Comparison of ENCODE assay signal across 8 mouse cellular contexts in genomic region chr7:27354783-27355182, GRCm38 (mm10). TPM values are rescaled to one million over a fixed set of nuclear protein-coding genes. Genes with fewer than 3 reads are reported as not detected.
A peak's percentile ranks its signal among the peaks of the same experiment; 100 is the strongest.
DNase-seq lines count a peak whose midpoint lies in the region; ATAC-seq and TF ChIP-seq lines count a peak whose summit lies in the region.
"Had no signal": no experiment of that assay in that cellular context is flagged by ENCODE, and none has a peak within 500 bp of the region (broad histone marks: within the 10 kb centered on the region; RNA-seq: fewer than 3 reads in every experiment).

No protein-coding gene starts in this region.

- H3K9ac ChIP-seq in lung, postnatal 0 days (replicated peaks; ENCODE audit: low read depth), result no peak overlapping the region
- peak overlapping the region; percentile 58 for H3K9ac ChIP-seq in forebrain, postnatal 0 days
- 0 out of 2 replicates have a peak overlapping the region, but pooled peaks have one; percentile 7 for H3K9ac ChIP-seq in liver, embryonic 15.5 days

- H3K9me3 ChIP-seq in lung, postnatal 0 days (ENCODE audit: low read length), result no peaks in the 10 kb centered on the region
- H3K9me3 ChIP-seq in forebrain, postnatal 0 days (ENCODE audit: low read length), result no peaks in the 10 kb centered on the region
- H3K9me3 ChIP-seq in liver, embryonic 15.5 days (replicated peaks), result no peaks in the 10 kb centered on the region

- H3K36me3 ChIP-seq in lung, postnatal 0 days (ENCODE audit: insufficient read depth, low read length), result peaks cover 7% of the 10 kb centered on the region; the same call in 1 of the 2 replicates
- H3K36me3 ChIP-seq in forebrain, postnatal 0 days (ENCODE audit: insufficient read depth), result peaks cover 25% of the 10 kb centered on the region
- peaks cover 18% of the 10 kb centered on the region for H3K36me3 ChIP-seq in liver, embryonic 15.5 days (replicated peaks)

- peak overlapping the region; percentile 69; the same call in 1 of the 2 replicates for H3K4me3 ChIP-seq in lung, postnatal 0 days (ENCODE audit: low read depth, low read length)
- peak overlapping the region; percentile 77 for H3K4me3 ChIP-seq in forebrain, postnatal 0 days (ENCODE audit: low read depth, low read length)
- H3K4me3 ChIP-seq in liver, embryonic 15.5 days (replicated peaks), result peak overlapping the region; percentile 83

- WGBS in lung, postnatal 0 days, result 53% methylated on average over 4 of the region's 4 CpGs
- WGBS in forebrain, postnatal 0 days, result 49% methylated on average over 4 of the region's 4 CpGs
- 18% methylated on average over 4 of the region's 4 CpGs for WGBS in liver, embryonic 15.5 days (ENCODE audit: insufficient replicate concordance)

- no peak overlapping the region for H3K27ac ChIP-seq in lung, postnatal 0 days (ENCODE audit: low read length)
- no peak overlapping the region for H3K27ac ChIP-seq in forebrain, postnatal 0 days (ENCODE audit: low read depth, low read length)
- H3K27ac ChIP-seq in liver, embryonic 15.5 days (replicated peaks), result peak overlapping the region; percentile 80

- no peak for TF ChIP-seq EP300 in lung, postnatal 0 days (IDR thresholded peaks at IDR 0.05)

- H3K4me2 ChIP-seq in lung, postnatal 0 days (replicated peaks; ENCODE audit: low read depth, low read length), result peak overlapping the region; percentile 70
- H3K4me2 ChIP-seq in forebrain, postnatal 0 days (ENCODE audit: low read depth), result peak overlapping the region; percentile 69
- H3K4me2 ChIP-seq in liver, embryonic 15.5 days, result peak overlapping the region; percentile 90

- peaks cover 13% of the 10 kb centered on the region; the same call in 1 of the 2 replicates for H3K4me1 ChIP-seq in lung, postnatal 0 days (ENCODE audit: insufficient read depth, low read depth, low read length)
- H3K4me1 ChIP-seq in forebrain, postnatal 0 days (ENCODE audit: insufficient read depth), result 0 out of 2 replicates have a peak, but pooled peaks cover 7% of the 10 kb centered on the region
- peaks cover 44% of the 10 kb centered on the region for H3K4me1 ChIP-seq in liver, embryonic 15.5 days (replicated peaks)

- ATAC-seq in lung, postnatal 0 days, result no peak
- no peak for ATAC-seq in forebrain, postnatal 0 days
- peak; percentile 53 for ATAC-seq in liver, embryonic 15.5 days (ENCODE audit: insufficient read depth)

- TF ChIP-seq CTCF in lung, postnatal 0 days (IDR thresholded peaks at IDR 0.05), result no peak
- TF ChIP-seq CTCF in forebrain, postnatal 0 days (IDR thresholded peaks at IDR 0.05; ENCODE audit: low read depth), result no peak

- no peaks in the 10 kb centered on the region for H3K27me3 ChIP-seq in lung, postnatal 0 days (replicated peaks; ENCODE audit: insufficient read depth, low read length)
- peaks cover 8% of the 10 kb centered on the region for H3K27me3 ChIP-seq in forebrain, postnatal 0 days (ENCODE audit: insufficient read depth, low read length)
- H3K27me3 ChIP-seq in liver, embryonic 15.5 days, result peaks cover 19% of the 10 kb centered on the region

- DNase-seq in lung, postnatal 0 days (ENCODE audit: low spot score), result no peak
- DNase-seq in lung, postnatal 36 days, result no peak
- DNase-seq in forebrain, postnatal 0 days, result no peak
- no peak for DNase-seq in spleen, postnatal 10 days (ENCODE audit: low spot score in 2 of 2)
- no peak for DNase-seq in layer of hippocampus, adult 18-20 months (ENCODE audit: low spot score in 2 of 2)
- DNase-seq in right cerebral cortex, adult 2 months (ENCODE audit: low spot score in 2 of 2), result no peak
- DNase-seq: lung, postnatal 14 days had no signal

RNA-seq across cellular contexts. Expression of gene Shkbp1, which starts 1.0 kb away (rescaled TPM):
- polyA plus RNA-seq in lung, postnatal 0 days (2015; fragmentation: Nextera tagmentation; extraction: Ambion mirVana), result 31.1 and 31.2 TPM in 2 replicates
- 30.2 and 35.6 TPM in 2 replicates for total RNA-seq in forebrain, postnatal 0 days (2014; rRNA removed)
- polyA plus RNA-seq in forebrain, postnatal 0 days (2015; fragmentation: Nextera tagmentation; extraction: Ambion mirVana), result 31.8 and 33.1 TPM in 2 replicates
- 16.4 and 18.6 TPM in 2 replicates for polyA plus RNA-seq in liver, embryonic 15.5 days (2015; fragmentation: Nextera tagmentation; extraction: Ambion mirVana)
- 10 to 100 TPM; 25.8 to 28.2 TPM for total RNA-seq in layer of hippocampus, adult 18-20 months (2021)

RNA-seq across cellular contexts. Expression of gene Gm20479, which starts 2.4 kb away (rescaled TPM):
- polyA plus RNA-seq in lung, postnatal 0 days (2015; fragmentation: Nextera tagmentation; extraction: Ambion mirVana), result not detected in 2 replicates
- not detected in 2 replicates for total RNA-seq in forebrain, postnatal 0 days (2014; rRNA removed)
- not detected in 2 replicates for polyA plus RNA-seq in forebrain, postnatal 0 days (2015; fragmentation: Nextera tagmentation; extraction: Ambion mirVana)
- polyA plus RNA-seq in liver, embryonic 15.5 days (2015; fragmentation: Nextera tagmentation; extraction: Ambion mirVana), result 0.28 TPM in 1 of 2 replicates, not detected in the other
- not detected for total RNA-seq in layer of hippocampus, adult 18-20 months (2021)

RNA-seq across cellular contexts. Expression of gene Ltbp4, which starts 17.3 kb away (rescaled TPM):
- polyA plus RNA-seq in lung, postnatal 0 days (2015; fragmentation: Nextera tagmentation; extraction: Ambion mirVana), result 99.9 and 103 TPM in 2 replicates
- 13.4 and 26.7 TPM in 2 replicates for total RNA-seq in forebrain, postnatal 0 days (2014; rRNA removed)
- 8.3 and 11.7 TPM in 2 replicates for polyA plus RNA-seq in forebrain, postnatal 0 days (2015; fragmentation: Nextera tagmentation; extraction: Ambion mirVana)
- polyA plus RNA-seq in liver, embryonic 15.5 days (2015; fragmentation: Nextera tagmentation; extraction: Ambion mirVana), result 4.6 and 7.8 TPM in 2 replicates
- 10 to 100 TPM; 43.9 to 47.5 TPM for total RNA-seq in layer of hippocampus, adult 18-20 months (2021)
